Mouse (Mus musculus) ES-Bruce4 (cell line): ENCODE data around the gene Prkce. TPM values are rescaled to one million over a fixed set of nuclear protein-coding genes. Genes with fewer than 3 reads are reported as not detected.

ENCODE experiments used
- H3K27ac ChIP-seq: 2 replicates; pipeline ENCODE4 v1.5.1; 2012; ENCODE audit warnings: low read length, inconsistent platforms; ENCODE audit not compliant: insufficient read depth
- H3K27me3 ChIP-seq: 2 replicates; pipeline ENCODE4 v1.6.1; 2012; ENCODE audit warnings: mild to moderate bottlenecking, low read length, inconsistent platforms; ENCODE audit not compliant: control insufficient read depth, poor library complexity, insufficient read depth, severe bottlenecking
- H3K36me3 ChIP-seq: 2 replicates; pipeline ENCODE4 v1.6.1; 2012; ENCODE audit warnings: inconsistent platforms, mild to moderate bottlenecking, low read length, moderate library complexity; ENCODE audit not compliant: control insufficient read depth, poor library complexity, insufficient read depth, severe bottlenecking
- H3K4me1 ChIP-seq: one replicate; pipeline ENCODE4 v1.8.1; 2011; ENCODE audit warnings: low read length; ENCODE audit not compliant: control insufficient read depth, insufficient read depth
- H3K4me3 ChIP-seq: 2 replicates; pipeline ENCODE4 v1.5.1; 2011; ENCODE audit warnings: low read depth, mild to moderate bottlenecking, low read length
- H3K9ac ChIP-seq: 2 replicates; pipeline ENCODE4 v1.6.1; 2012; ENCODE audit warnings: low read depth, mild to moderate bottlenecking, inconsistent platforms; ENCODE audit not compliant: poor library complexity, severe bottlenecking
- H3K9me3 ChIP-seq: replicated peaks from 2 replicates; pipeline ENCODE4 v1.6.1; 2012; ENCODE audit warnings: mild to moderate bottlenecking, low read length, inconsistent platforms; ENCODE audit not compliant: control insufficient read depth, poor library complexity, insufficient read depth, severe bottlenecking
- CTCF ChIP-seq: IDR thresholded peaks from one replicate; pipeline ENCODE4 v1.8.1; 2011; ENCODE audit warnings: low read depth, low read length
- EP300 ChIP-seq: IDR thresholded peaks from 2 replicates; pipeline ENCODE4 v1.6.1; 2011; ENCODE audit warnings: low read depth, low read length; ENCODE audit not compliant: insufficient read depth
- POLR2A ChIP-seq: IDR thresholded peaks from one replicate; pipeline ENCODE4 v1.8.1; 2011; ENCODE audit warnings: low read length; ENCODE audit not compliant: insufficient read depth
- polyA plus RNA-seq: library from polyadenylated mRNA; stranded (reverse); fragments of >200 nt; gene quantifications from 2 replicates; pipeline ENCODE4 v1.2.4, GENCODE M21; 2011; ENCODE audit warnings: low read depth; ENCODE audit not compliant: missing spikeins, insufficient read depth, insufficient read length

Prkce gene
- polyA plus RNA-seq, 1 experiment = 4.3 TPM

- Histone ChIP-seq H3K4me3 (no peak overlapping the region), H3K9ac (no peak overlapping the region), H3K27ac (no peak overlapping the region), H3K36me3 (no peaks in the 10 kb centered on the region), H3K4me1 (no peaks in the 10 kb centered on the region), H3K27me3 (no peaks in the 10 kb centered on the region), H3K9me3 (no peaks in the 10 kb centered on the region)
- no peak for TF ChIP-seq CTCF
- no peak for TF ChIP-seq POLR2A
- TF ChIP-seq EP300 = no peak
Observed at GRCm38 (mm10) chr17:86499359-86500045, 331.9 kb downstream of the Prkce start.

GRCm38 (mm10) chr17:86501393-86501792, 333.8 kb downstream of the Prkce start:
- Histone ChIP-seq H3K36me3 (no peaks in the 10 kb centered on the region), H3K4me3 (no peak overlapping the region), H3K27ac (no peak overlapping the region), H3K9me3 (no peaks in the 10 kb centered on the region), H3K9ac (no peak overlapping the region), H3K27me3 (no peaks in the 10 kb centered on the region), H3K4me1 (no peaks in the 10 kb centered on the region)
- TF ChIP-seq CTCF (no peak), EP300 (no peak), POLR2A (no peak)

GRCm38 (mm10) chr17:86503208-86503897, 335.8 kb downstream of the Prkce start:
- Histone ChIP-seq H3K27me3 (no peaks in the 10 kb centered on the region), H3K9ac (no peak overlapping the region), H3K36me3 (no peaks in the 10 kb centered on the region), H3K4me3 (no peak overlapping the region), H3K4me1 (no peaks in the 10 kb centered on the region), H3K27ac (no peak overlapping the region), H3K9me3 (no peaks in the 10 kb centered on the region)
- no peak for TF ChIP-seq EP300
- no peak for TF ChIP-seq CTCF
- no peak for TF ChIP-seq POLR2A

GRCm38 (mm10) chr17:86505183-86505631, 337.6 kb downstream of the Prkce start, which contains the start of gene Gm10309:
Gm10309 (minus strand) TSS chr17:86505232.
- H3K4me3 ChIP-seq = no peak within 1 kb of the TSS
- no peaks in the 10 kb centered on the region for H3K4me1 ChIP-seq
- TF ChIP-seq EP300 (no peak), CTCF (no peak), POLR2A (no peak)
- H3K27me3 ChIP-seq = no peaks in the 10 kb centered on the region
- H3K36me3 ChIP-seq = no peaks in the 10 kb centered on the region
- H3K9ac ChIP-seq = no peak within 1 kb of the TSS
- H3K9me3 ChIP-seq = no peaks in the 10 kb centered on the region
- no peak within 1 kb of the TSS for H3K27ac ChIP-seq

GRCm38 (mm10) chr17:86506881-86507280, 339.3 kb downstream of the Prkce start:
- H3K4me1 ChIP-seq = no peaks in the 10 kb centered on the region
- no peak overlapping the region for H3K4me3 ChIP-seq
- H3K9ac ChIP-seq = no peak overlapping the region
- H3K9me3 ChIP-seq = no peaks in the 10 kb centered on the region
- no peak overlapping the region for H3K27ac ChIP-seq
- no peaks in the 10 kb centered on the region for H3K36me3 ChIP-seq
- H3K27me3 ChIP-seq = no peaks in the 10 kb centered on the region
- TF ChIP-seq CTCF (no peak), POLR2A (no peak), EP300 (no peak)
